Mouse (Mus musculus): ENCODE measurements around the gene Tnr.

Tnr gene

GRCm38 (mm10) chr1:159717016-159717415, 193.4 kb downstream of the Tnr start:
- in situ Hi-C loops (cut with MseI, MboI): no loop called here

GRCm38 (mm10) chr1:159723733-159724132, 200.2 kb downstream of the Tnr start:
- in situ Hi-C loops (cut with MseI, MboI): no loop called here

DNA sequence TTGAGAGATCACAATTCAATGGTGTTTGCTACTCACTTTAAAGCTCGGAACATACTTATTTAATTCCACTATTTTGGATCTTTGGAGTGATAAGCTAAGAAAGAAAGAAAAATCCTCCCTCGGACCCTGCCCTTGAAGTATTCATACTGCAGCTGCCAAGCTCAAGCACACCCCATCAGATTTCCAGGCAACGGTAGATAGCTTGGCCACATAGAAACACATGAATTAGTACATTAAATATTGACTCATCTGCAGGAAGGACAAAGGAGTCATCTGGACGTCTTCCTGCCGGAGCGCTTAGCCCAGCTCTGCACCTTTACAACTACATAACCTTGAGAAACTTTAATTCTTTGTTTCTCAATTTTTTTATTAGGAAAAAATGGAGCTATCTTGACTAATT, 205.7 kb downstream of the Tnr start:
- in situ Hi-C loops (cut with MseI, MboI): no loop called here

- in situ Hi-C loops (cut with MseI, MboI): no loop called here
These were observed 207.3 kb downstream of the Tnr start for GRCm38 (mm10) chr1:159730826-159731225.

- in situ Hi-C loops (cut with MseI, MboI): no loop called here
These were observed 211.5 kb downstream of the Tnr start for GRCm38 (mm10) chr1:159735099-159735498.

GRCm38 (mm10) chr1:159739478-159739877, 215.9 kb downstream of the Tnr start:
- in situ Hi-C loops (cut with MseI, MboI): no loop called here

- in situ Hi-C loops (cut with MseI, MboI): no loop called here
These were observed 217.9 kb downstream of the Tnr start for GRCm38 (mm10) chr1:159741237-159742002.

GRCm38 (mm10) chr1:159742003-159742274, 218.4 kb downstream of the Tnr start:
- in situ Hi-C loops (cut with MseI, MboI): no loop called here

DNA sequence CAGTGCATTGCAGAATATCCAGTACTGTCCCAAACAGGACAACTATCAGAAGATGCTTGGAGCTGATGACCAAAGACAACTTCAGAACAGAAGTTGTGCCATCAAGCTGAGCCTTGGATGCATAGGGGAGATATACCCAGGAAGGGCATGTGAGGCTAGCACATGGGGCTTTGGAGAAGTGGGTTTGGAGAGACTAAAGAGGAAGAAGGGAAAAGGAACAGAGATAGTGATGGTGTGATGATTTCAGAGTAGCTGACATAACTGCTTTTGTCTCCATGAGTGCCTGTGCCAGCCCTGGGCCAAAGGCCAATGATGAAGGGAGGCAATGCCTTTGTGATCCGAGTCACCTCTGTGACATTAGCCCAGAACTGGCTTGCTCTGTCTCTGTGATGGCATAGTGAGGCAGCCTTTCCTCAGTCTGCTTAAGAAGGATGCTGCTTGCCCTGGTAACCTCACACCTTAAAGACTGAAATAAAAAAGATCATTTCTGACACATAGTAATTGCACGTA, 220.2 kb downstream of the Tnr start:
- in situ Hi-C loops (cut with MseI, MboI): no loop called here

DNA sequence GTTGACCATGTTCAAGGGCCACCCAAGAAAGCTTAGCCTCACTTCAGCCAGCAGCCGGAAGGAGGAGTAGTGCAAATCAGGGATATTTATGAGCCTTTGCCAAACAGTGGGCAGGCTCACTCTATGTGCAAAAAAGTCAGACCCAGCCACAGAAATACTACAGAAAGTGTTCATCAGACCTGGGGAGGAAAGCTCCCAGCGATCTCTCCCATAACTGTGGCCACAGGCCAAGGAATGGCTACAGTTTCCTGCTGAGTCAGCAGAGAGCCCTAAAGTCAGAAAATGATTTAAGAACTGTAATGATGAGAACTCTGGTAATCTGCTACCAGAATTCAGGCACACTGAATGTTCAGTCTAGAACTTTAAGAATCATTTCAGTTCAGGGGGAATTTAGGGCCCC, 221.7 kb downstream of the Tnr start:
- in situ Hi-C loops (cut with MseI, MboI): no loop called here

DNA sequence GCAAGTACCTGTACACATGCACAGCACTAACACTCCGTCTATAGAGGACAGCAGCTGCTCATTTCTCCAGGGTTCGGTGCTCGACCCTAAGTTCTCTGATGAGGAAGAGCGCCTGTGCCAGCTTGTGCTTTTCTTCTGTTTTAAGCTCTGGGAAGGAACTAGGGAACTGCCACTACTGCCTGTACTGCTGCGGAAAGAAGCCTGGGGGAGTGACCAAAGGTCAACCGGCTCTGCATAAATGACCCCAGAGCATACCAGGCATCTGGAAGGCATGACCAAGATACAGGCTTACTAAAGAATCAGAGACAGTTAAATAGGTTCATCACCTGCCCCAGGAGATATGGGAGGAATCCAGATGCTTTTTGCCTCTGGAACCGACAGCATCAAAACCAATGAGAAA, 224.4 kb downstream of the Tnr start:
- in situ Hi-C loops (cut with MseI, MboI): no loop called here

GRCm38 (mm10) chr1:159750411-159750810, 226.8 kb downstream of the Tnr start:
- in situ Hi-C loops (cut with MseI, MboI): no loop called here

DNA sequence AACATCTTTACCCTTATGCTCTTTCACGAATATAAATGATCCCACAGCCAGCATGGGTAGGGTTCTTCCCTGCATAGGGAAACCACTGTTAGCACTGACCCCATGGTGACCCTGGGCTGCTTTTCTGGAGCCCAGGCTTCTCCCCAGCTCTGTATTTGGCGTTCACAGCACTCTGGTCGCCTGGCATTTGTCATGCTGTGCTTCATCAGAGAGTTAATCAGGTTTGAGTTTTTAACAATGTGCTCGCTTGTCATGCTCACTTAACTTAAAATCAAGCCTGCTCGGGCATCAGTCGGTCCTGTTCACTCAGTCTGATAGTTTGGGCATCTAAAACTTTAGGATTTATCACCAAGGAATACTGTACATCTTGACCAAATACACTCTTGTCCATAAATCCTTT, 227.3 kb downstream of the Tnr start:
- in situ Hi-C loops (cut with MseI, MboI): no loop called here

DNA sequence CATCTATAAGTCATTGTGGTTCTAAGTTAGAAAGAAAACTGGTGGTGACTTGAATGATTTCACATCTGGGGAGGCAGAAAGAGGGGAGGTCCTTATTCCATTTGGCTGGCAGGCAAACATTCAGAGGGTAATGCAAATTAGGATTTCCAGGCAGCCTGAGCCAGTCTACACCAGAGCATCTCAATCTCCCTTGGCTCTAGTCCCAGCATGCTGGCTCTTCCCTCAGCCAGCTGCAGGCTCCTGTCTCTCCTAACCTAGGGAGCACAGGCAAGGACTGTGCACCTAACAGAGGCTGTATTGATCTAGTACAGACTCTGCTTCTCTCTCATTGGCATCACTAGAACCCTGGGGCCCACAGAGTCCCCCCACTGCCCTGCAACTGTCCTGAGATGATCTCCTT, 237.4 kb downstream of the Tnr start:
- in situ Hi-C loops (cut with MseI, MboI): no loop called here

DNA sequence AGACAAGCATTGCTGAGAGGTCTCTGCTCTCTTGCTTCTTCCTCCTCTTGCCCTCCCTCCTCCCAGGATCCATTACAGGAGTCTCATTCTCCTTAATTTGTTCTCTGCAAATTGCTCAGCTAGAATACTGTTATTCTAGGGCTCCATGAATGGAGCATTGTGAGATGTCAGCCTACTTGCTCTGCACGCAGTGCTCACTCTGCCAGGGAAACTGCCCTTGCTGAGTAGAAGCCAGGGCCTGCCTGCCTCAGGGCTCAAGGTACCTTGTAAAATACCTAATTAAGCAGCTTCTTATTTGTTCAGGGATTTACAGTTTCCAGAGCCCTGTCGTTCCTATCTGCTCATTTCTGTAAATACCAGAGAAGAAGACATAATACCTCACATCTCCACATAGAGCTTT, 240.3 kb downstream of the Tnr start:
- in situ Hi-C loops (cut with MseI, MboI): no loop called here

DNA sequence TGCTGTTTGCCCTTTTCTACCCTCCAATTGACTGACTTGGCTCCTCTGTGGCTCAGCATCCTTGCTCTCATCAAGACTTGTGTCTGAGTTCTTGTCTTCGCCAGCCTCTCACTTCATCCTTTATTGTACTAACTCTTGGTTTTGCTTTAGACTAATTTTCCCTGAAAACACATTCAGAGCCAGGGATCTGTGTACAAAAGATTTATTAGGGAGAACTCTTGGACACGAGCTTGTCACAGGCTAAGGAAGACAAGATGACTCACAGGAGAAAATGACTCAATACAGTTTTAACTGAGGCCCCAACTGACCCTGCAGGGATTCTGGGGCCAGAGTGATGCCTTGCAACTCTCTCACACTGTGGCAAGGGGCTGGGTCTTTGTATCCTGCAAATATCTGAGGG, 241.3 kb downstream of the Tnr start:
- in situ Hi-C loops (cut with MseI, MboI): no loop called here

DNA sequence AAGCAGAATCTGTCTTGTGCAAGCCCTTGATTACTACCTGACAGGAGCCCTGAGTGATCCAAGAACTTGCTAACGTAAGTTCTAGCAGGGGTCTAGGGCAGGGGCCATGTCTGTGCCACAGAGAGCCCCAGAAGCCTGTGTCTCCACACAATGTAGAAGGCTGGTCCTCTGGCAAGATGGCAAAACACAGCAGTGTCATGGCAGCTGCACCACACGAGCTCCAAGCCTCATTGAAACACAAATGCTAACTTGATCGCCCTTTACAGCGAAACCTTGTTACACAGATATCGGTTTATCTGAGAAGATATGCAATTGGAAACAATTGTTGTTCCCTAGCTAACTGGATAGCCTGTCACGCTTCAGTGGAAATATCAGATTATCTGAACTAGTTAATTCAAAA, 246.4 kb downstream of the Tnr start:
- in situ Hi-C loops (cut with MseI, MboI): no loop called here

GRCm38 (mm10) chr1:159773671-159774070, 250.1 kb downstream of the Tnr start:
- in situ Hi-C loops (cut with MseI, MboI): no loop called here

DNA sequence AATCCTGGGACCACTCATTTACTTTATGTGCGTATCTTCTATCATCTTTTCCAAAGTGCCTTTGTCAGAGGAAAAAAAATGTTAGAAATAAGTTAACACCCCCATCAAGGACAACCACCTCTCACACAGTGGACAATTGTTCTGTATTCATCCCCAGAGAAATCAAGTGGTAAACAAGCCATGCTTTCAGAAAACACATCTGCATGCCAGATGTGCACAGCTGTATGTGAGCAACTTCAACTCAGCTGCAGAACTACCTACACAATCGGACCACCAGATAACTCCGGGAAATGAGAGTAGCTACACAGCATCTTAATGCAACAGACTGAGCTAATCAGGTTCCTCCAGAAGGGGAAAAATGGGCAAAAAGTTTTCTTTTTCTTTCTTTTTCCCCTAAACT, 251.6 kb downstream of the Tnr start:
- in situ Hi-C loops (cut with MseI, MboI): no loop called here

- in situ Hi-C loops (cut with MseI, MboI): no loop called here
These were observed 253.5 kb downstream of the Tnr start for GRCm38 (mm10) chr1:159777107-159777506.

DNA sequence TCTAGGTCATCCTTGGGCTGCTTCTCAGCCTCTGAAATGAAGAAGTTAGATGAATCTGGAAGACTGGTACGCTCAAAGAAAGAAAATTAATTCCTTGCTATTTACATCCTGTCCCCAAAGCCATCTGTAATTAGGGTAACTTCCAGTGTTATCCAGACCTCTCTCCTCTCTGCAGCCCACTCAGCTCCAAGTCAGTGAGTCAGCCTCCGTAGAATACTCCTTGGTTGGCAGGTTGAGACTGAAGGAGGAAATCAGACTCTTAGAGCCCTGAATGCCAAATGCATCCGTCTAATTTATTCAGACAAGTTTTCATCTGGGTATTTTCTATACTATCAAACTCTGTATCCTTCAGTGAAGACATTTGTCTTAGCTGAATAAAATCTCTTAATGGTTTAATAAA, 255.9 kb downstream of the Tnr start:
- in situ Hi-C loops (cut with MseI, MboI): no loop called here

DNA sequence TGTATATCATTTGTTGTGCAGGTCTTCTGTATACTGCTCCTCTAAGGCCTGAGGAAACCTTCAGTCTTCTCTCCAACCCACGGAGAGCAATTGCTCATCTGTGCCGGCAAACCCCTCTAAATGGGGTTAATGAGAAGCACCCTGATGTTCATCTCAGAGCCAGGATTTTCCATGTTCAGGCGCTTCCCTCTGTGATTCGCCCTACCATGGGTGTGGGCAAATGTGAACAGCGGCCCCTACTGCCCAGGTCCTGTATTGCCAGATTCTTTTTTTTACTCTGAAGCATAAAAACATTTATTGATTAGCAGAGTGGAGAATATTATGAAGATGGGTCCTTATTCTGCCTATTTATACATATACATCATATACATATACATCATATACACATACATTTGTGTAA, 260.3 kb downstream of the Tnr start:
- in situ Hi-C loops (cut with MseI, MboI): no loop called here

DNA sequence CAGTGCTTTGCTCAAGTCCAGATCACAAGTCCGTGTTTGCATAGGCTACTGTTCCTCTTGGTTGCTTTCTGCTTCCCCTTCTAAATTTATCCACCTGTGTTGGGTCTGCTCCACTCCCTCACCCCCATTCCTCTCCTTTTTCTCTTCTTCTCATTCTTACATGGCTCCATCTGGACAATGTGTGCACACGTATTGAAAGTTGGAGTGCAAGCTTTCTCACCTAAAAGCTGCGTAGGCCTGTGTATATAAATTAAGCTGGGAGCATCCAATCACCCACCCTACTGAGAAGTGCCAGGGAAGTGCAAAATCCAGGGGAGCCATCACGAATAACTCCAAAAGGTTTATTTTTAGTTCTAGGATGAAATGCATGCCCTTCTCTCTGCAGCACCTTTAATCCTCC, 264.7 kb downstream of the Tnr start:
- in situ Hi-C loops (cut with MseI, MboI): no loop called here

DNA sequence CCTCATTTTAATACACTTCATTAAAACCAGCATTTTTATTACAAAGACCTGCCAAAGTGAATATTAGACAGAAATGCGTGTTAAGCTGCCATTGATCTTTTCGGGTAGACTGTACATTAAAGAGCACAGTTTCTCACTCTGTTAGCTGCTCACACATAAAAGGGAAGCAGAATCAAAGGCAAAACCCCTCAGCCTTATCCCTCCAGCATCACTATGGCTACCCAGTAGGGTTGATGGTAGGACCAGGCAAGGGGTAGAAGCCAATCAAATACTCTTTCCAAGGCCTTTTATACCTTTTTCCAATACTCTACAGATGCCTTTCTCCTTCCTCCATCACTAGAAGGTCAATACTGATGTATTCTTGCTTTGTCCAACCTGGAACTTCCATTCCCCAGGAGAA, 269.0 kb downstream of the Tnr start:
- in situ Hi-C loops (cut with MseI, MboI): no loop called here
